Mouse (Mus musculus): ENCODE measurements around the gene Bcl2l15. TPM values are rescaled to one million over a fixed set of nuclear protein-coding genes. Genes with fewer than 3 reads are reported as not detected.
"Not testable (repeated sequence)": the region's sequence is repeated elsewhere in the genome, so short reads cannot be mapped to it uniquely, and the experiment has no call there.

The Bcl2l15 gene
- polyA plus RNA-seq, 1 experiment from 2014 or later, result 1.7 TPM

- 67% methylated on average over 6 of the region's 6 CpGs for WGBS (ENCODE audit: insufficient replicate concordance)
- Histone ChIP-seq H3K4me3 (no peak overlapping the region), H3K9me3 (replicated peaks) (no peaks in the 10 kb centered on the region), H3K4me1 (peaks cover 25% of the 10 kb centered on the region), H3K9ac (no peak overlapping the region), H3K27me3 (replicated peaks) (no peaks in the 10 kb centered on the region), H3K36me3 (no peaks in the 10 kb centered on the region), H3K27ac (no peak overlapping the region), H3K4me2 (no peak overlapping the region)
- no peak for ATAC-seq
Observed at GRCm38 (mm10) chr3:103835272-103835950, 3.0 kb downstream of the Bcl2l15 start.

GRCm38 (mm10) chr3:103835951-103836310 is 3.5 kb downstream of the Bcl2l15 start:
- no peak for ATAC-seq
- WGBS (ENCODE audit: insufficient replicate concordance), result 74% methylated on average over 10 of the region's 10 CpGs

GRCm38 (mm10) chr3:103836453-103836852 is 4.1 kb downstream of the Bcl2l15 start:
- no peak for ATAC-seq
- Histone ChIP-seq H3K27me3 (replicated peaks) (no peaks in the 10 kb centered on the region), H3K9me3 (replicated peaks) (no peaks in the 10 kb centered on the region), H3K9ac (no peak overlapping the region), H3K36me3 (no peaks in the 10 kb centered on the region), H3K27ac (no peak overlapping the region), H3K4me3 (no peak overlapping the region), H3K4me2 (no peak overlapping the region), H3K4me1 (peaks cover 19% of the 10 kb centered on the region)
- 86% methylated on average over 5 of the region's 5 CpGs for WGBS (ENCODE audit: insufficient replicate concordance)

More at GRCm38 (mm10) chr3:103835951-103836310, 3.5 kb downstream of the Bcl2l15 start:
- Histone ChIP-seq H3K4me1 (peaks cover 24% of the 10 kb centered on the region), H3K4me3 (no peak overlapping the region), H3K36me3 (no peaks in the 10 kb centered on the region), H3K27me3 (replicated peaks) (no peaks in the 10 kb centered on the region), H3K4me2 (no peak overlapping the region), H3K9ac (no peak overlapping the region), H3K9me3 (replicated peaks) (no peaks in the 10 kb centered on the region), H3K27ac (no peak overlapping the region)

GRCm38 (mm10) chr3:103839711-103840110 is 7.3 kb downstream of the Bcl2l15 start:
- Histone ChIP-seq H3K9me3 (replicated peaks) (no peaks in the 10 kb centered on the region), H3K9ac (no peak overlapping the region), H3K4me1 (no peaks in the 10 kb centered on the region), H3K4me2 (no peak overlapping the region), H3K27me3 (replicated peaks) (no peaks in the 10 kb centered on the region), H3K4me3 (no peak overlapping the region), H3K27ac (no peak overlapping the region), H3K36me3 (no peaks in the 10 kb centered on the region)
- WGBS (ENCODE audit: insufficient replicate concordance), result 83% methylated on average over 6 of the region's 6 CpGs
- ATAC-seq, result no peak

GRCm38 (mm10) chr3:103840195-103840594 is 7.8 kb downstream of the Bcl2l15 start:
- 75% methylated on average over 3 of the region's 3 CpGs for WGBS (ENCODE audit: insufficient replicate concordance)
- H3K4me3 ChIP-seq; H3K4me2 ChIP-seq; H3K9me3 ChIP-seq (replicated peaks); H3K27ac ChIP-seq; H3K4me1 ChIP-seq; H3K9ac ChIP-seq; H3K27me3 ChIP-seq (replicated peaks); ATAC-seq; H3K36me3 ChIP-seq: not testable (repeated sequence)

GRCm38 (mm10) chr3:103840946-103841345 is 8.5 kb downstream of the Bcl2l15 start:
- 59% methylated on average over 7 of the region's 7 CpGs for WGBS (ENCODE audit: insufficient replicate concordance)

GRCm38 (mm10) chr3:103850644-103851363 is 18.4 kb downstream of the Bcl2l15 start:
- 54% methylated on average over 9 of the region's 9 CpGs for WGBS (ENCODE audit: insufficient replicate concordance)
- Histone ChIP-seq H3K36me3 (no peaks in the 10 kb centered on the region), H3K9ac (no peak overlapping the region), H3K27me3 (replicated peaks) (no peaks in the 10 kb centered on the region), H3K4me1 (no peaks in the 10 kb centered on the region), H3K4me3 (no peak overlapping the region), H3K4me2 (no peak overlapping the region), H3K9me3 (replicated peaks) (no peaks in the 10 kb centered on the region), H3K27ac (no peak overlapping the region)
- ATAC-seq, result no peak

More at GRCm38 (mm10) chr3:103840946-103841345, 8.5 kb downstream of the Bcl2l15 start:
- not testable (repeated sequence) for H3K4me1 ChIP-seq; H3K27ac ChIP-seq; H3K27me3 ChIP-seq (replicated peaks); H3K4me3 ChIP-seq; H3K9me3 ChIP-seq (replicated peaks); ATAC-seq; H3K9ac ChIP-seq; H3K36me3 ChIP-seq; H3K4me2 ChIP-seq

GRCm38 (mm10) chr3:103851481-103851880 is 19.1 kb downstream of the Bcl2l15 start:
- Histone ChIP-seq H3K27ac (no peak overlapping the region), H3K9ac (no peak overlapping the region), H3K4me3 (no peak overlapping the region), H3K4me2 (no peak overlapping the region), H3K36me3 (no peaks in the 10 kb centered on the region), H3K4me1 (no peaks in the 10 kb centered on the region), H3K9me3 (replicated peaks) (no peaks in the 10 kb centered on the region), H3K27me3 (replicated peaks) (no peaks in the 10 kb centered on the region)
- 79% methylated on average over 6 of the region's 6 CpGs for WGBS (ENCODE audit: insufficient replicate concordance)
- no peak for ATAC-seq

- no peak overlapping the region for H3K4me3 ChIP-seq
- WGBS (ENCODE audit: insufficient replicate concordance), result 65% methylated on average over 8 of the region's 8 CpGs
- no peak for ATAC-seq
Observed at GRCm38 (mm10) chr3:103851882-103852281, 19.5 kb downstream of the Bcl2l15 start.

GRCm38 (mm10) chr3:103852565-103853299 is 20.3 kb downstream of the Bcl2l15 start:
- Histone ChIP-seq H3K4me3 (no peak overlapping the region), H3K4me2 (no peak overlapping the region), H3K27ac (no peak overlapping the region), H3K4me1 (no peaks in the 10 kb centered on the region), H3K9ac (no peak overlapping the region), H3K9me3 (replicated peaks) (no peaks in the 10 kb centered on the region), H3K36me3 (no peaks in the 10 kb centered on the region), H3K27me3 (replicated peaks) (no peaks in the 10 kb centered on the region)
- ATAC-seq, result no peak
- 59% methylated on average over 3 of the region's 3 CpGs for WGBS (ENCODE audit: insufficient replicate concordance)

More at GRCm38 (mm10) chr3:103851882-103852281, 19.5 kb downstream of the Bcl2l15 start:
- no peaks in the 10 kb centered on the region for H3K9me3 ChIP-seq (replicated peaks)
- no peak overlapping the region for H3K9ac ChIP-seq
- no peaks in the 10 kb centered on the region for H3K36me3 ChIP-seq
- no peak overlapping the region for H3K27ac ChIP-seq
- H3K4me1 ChIP-seq, result no peaks in the 10 kb centered on the region
- no peaks in the 10 kb centered on the region for H3K27me3 ChIP-seq (replicated peaks)
- H3K4me2 ChIP-seq, result no peak overlapping the region

- H3K36me3 ChIP-seq, result no peaks in the 10 kb centered on the region
- no peaks in the 10 kb centered on the region for H3K27me3 ChIP-seq (replicated peaks)
- H3K4me3 ChIP-seq, result no peak overlapping the region
- H3K4me2 ChIP-seq, result no peak overlapping the region
- H3K9me3 ChIP-seq (replicated peaks), result no peaks in the 10 kb centered on the region
- H3K27ac ChIP-seq, result no peak overlapping the region
- 72% methylated on average over 8 of the region's 8 CpGs for WGBS (ENCODE audit: insufficient replicate concordance)
- H3K4me1 ChIP-seq, result no peaks in the 10 kb centered on the region
- ATAC-seq, result no peak
- H3K9ac ChIP-seq, result no peak overlapping the region
Observed at GRCm38 (mm10) chr3:103853804-103854203, 21.4 kb downstream of the Bcl2l15 start.

Measured in liver, embryonic 12.5 days (tissue).